Mouse (Mus musculus): Measurements from ENCODE around the gene Mrpl4. TPM values are rescaled to one million over a fixed set of nuclear protein-coding genes. Genes with fewer than 3 reads are reported as not detected.

Gene Mrpl4
- polyA plus RNA-seq, 2 experiments = 36.7 to 61.3 TPM

DNA sequence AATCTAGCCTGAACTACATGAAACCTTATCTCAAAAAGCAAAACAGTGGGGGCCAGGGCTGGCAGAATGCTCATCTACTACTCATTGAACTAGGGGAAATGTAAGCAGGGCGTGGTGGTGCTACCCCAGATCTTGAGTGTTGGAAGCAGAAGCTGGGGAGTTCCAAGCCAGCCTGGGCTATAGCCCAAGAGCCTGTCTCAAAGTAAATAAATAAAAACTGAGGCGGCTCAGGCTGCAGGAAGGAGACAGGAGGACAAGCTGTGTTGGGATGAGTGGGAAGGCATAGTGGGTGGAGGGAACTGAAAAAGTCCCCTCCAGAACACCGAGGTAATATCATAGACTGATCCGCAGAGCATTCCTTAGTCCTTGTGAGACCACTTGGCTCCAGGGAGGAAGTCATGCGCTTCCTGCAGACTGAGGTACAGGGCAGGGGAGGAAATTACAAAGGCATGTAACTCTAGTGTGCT, 9.3 kb downstream of the Mrpl4 start:
- H3K9ac ChIP-seq (replicated peaks) = peak overlapping the region; percentile 15
- H3K36me3 ChIP-seq (replicated peaks; ENCODE audit: control insufficient read depth, insufficient read depth, low read depth) = no peaks in the 10 kb centered on the region; the same call in 1 of the 2 replicates
- DNase-seq (ENCODE audit: low read depth in 3 of 3, low spot score in 3 of 3) = no peak
- WGBS (ENCODE audit: insufficient replicate concordance) = 14% methylated on average over 5 of the region's 5 CpGs
- H3K4me3 ChIP-seq (ENCODE audit: insufficient read depth in 1 of 2, low read depth in 2 of 2, low read length in 2 of 2) = no peak overlapping the region
- no peak overlapping the region; the same call in 1 of the 2 replicates for H3K4me2 ChIP-seq (ENCODE audit: low read depth)
- peaks cover 6 to 23% of the 10 kb centered on the region in 2 experiments for H3K4me1 ChIP-seq (replicated peaks; ENCODE audit: control insufficient read depth in 2 of 2, insufficient read depth in 2 of 2, low read length in 1 of 2)
- peaks cover 27% of the 10 kb centered on the region for H3K27me3 ChIP-seq (ENCODE audit: control insufficient read depth, insufficient read depth, low read length)
- H3K27ac ChIP-seq = no peak overlapping the region; the same call in none of the 2 replicates
- no peak for ATAC-seq (ENCODE audit: insufficient read depth)
- TF ChIP-seq CTCF (IDR thresholded peaks at IDR 0.05; ENCODE audit: low read depth) = no peak
- TF ChIP-seq EP300 (IDR thresholded peaks at IDR 0.05; ENCODE audit: low read depth) = no peak
- H3K9me3 ChIP-seq (ENCODE audit: control insufficient read depth, low read length) = no peaks in the 10 kb centered on the region

GRCm38 (mm10) chr9:21012368-21012767, 9.8 kb downstream of the Mrpl4 start:
- Histone ChIP-seq H3K36me3 (replicated peaks; ENCODE audit: control insufficient read depth, insufficient read depth, low read depth) (no peaks in the 10 kb centered on the region; the same call in 1 of the 2 replicates), H3K27me3 (ENCODE audit: control insufficient read depth, insufficient read depth, low read length) (peaks cover 31% of the 10 kb centered on the region), H3K4me2 (ENCODE audit: low read depth) (no peak overlapping the region), H3K27ac (no peak overlapping the region), H3K9ac (replicated peaks) (no peak overlapping the region), H3K4me3 (ENCODE audit: insufficient read depth in 1 of 2, low read depth in 2 of 2, low read length in 2 of 2) (no peak overlapping the region), H3K4me1 (replicated peaks; ENCODE audit: control insufficient read depth in 2 of 2, insufficient read depth in 2 of 2, low read length in 1 of 2) (peaks cover 6 to 27% of the 10 kb centered on the region in 2 experiments), H3K9me3 (ENCODE audit: control insufficient read depth, low read length) (no peaks in the 10 kb centered on the region)
- ATAC-seq (ENCODE audit: insufficient read depth) (no peak), DNase-seq (ENCODE audit: low read depth in 3 of 3, low spot score in 3 of 3) (no peak)
- no peak for TF ChIP-seq EP300 (IDR thresholded peaks at IDR 0.05; ENCODE audit: low read depth)
- peak; percentile 60 for TF ChIP-seq CTCF (IDR thresholded peaks at IDR 0.05; ENCODE audit: low read depth)
- 0% methylated on average over 1 of the region's 1 CpGs for WGBS (ENCODE audit: insufficient replicate concordance)

GRCm38 (mm10) chr9:21014691-21015570, 12.4 kb downstream of the Mrpl4 start:
- 2% methylated on average over 29 of the region's 29 CpGs for WGBS (ENCODE audit: insufficient replicate concordance)
- no peak for DNase-seq (ENCODE audit: low read depth in 3 of 3, low spot score in 3 of 3)
- Histone ChIP-seq H3K9me3 (ENCODE audit: control insufficient read depth, low read length) (no peaks in the 10 kb centered on the region), H3K27ac (no peak overlapping the region), H3K9ac (replicated peaks) (no peak overlapping the region), H3K4me1 (replicated peaks; ENCODE audit: control insufficient read depth in 2 of 2, insufficient read depth in 2 of 2, low read length in 1 of 2) (peaks cover 8 to 28% of the 10 kb centered on the region in 2 experiments), H3K4me3 (ENCODE audit: insufficient read depth in 1 of 2, low read depth in 2 of 2, low read length in 2 of 2) (peak overlapping the region; percentile 48 to 53), H3K4me2 (ENCODE audit: low read depth) (peak overlapping the region; percentile 49), H3K36me3 (replicated peaks; ENCODE audit: control insufficient read depth, insufficient read depth, low read depth) (no peaks in the 10 kb centered on the region), H3K27me3 (ENCODE audit: control insufficient read depth, insufficient read depth, low read length) (peaks cover 34% of the 10 kb centered on the region)
- peak; percentile 14 for ATAC-seq (ENCODE audit: insufficient read depth)
- no peak for TF ChIP-seq EP300 (IDR thresholded peaks at IDR 0.05; ENCODE audit: low read depth)
- 0 out of 2 replicates have a peak, but pooled peaks have one; percentile 5 for TF ChIP-seq CTCF (IDR thresholded peaks at IDR 0.05; ENCODE audit: low read depth)

DNA sequence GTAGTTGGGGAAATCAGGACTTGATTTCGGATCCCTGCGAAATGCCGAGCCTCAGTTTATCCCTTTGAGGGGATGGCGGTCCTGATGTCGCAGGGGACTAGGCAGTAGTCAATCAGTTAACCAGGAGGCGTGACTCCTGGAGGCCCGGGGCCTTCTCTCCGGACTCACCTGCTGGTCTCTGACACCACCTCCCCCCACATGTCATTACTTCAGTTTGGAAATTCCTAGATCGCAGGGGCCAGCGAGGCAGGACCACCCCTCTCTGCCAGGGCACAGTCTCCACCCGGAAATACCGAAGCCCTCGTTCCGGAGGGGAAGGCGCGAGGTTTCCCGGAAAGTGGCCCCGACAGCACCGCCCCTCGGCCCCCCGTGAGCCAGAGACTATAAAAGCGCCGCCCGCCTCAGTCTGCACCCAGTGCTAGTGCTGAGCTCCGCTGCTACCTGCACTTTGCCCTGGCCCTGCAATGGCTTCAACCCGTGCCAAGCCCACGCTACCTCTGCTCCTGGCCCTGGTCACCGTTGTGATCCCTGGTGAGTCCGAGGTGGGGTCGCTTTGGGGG, 13.1 kb downstream of the Mrpl4 start, which contains the start of gene Icam1:
Icam1 (plus strand) TSS at position 415 of the 560 bp plus-strand sequence.
- Histone ChIP-seq H3K27me3 (ENCODE audit: control insufficient read depth, insufficient read depth, low read length) (peaks cover 34% of the 10 kb centered on the region), H3K4me2 (ENCODE audit: low read depth) (peak within 1 kb of the TSS; percentile 49), H3K36me3 (replicated peaks; ENCODE audit: control insufficient read depth, insufficient read depth, low read depth) (no peaks in the 10 kb centered on the region), H3K27ac (no peak within 1 kb of the TSS), H3K4me3 (ENCODE audit: insufficient read depth in 1 of 2, low read depth in 2 of 2, low read length in 2 of 2) (peak within 1 kb of the TSS; percentile 48 to 53), H3K9ac (replicated peaks) (peak within 1 kb of the TSS; percentile 34), H3K9me3 (ENCODE audit: control insufficient read depth, low read length) (no peaks in the 10 kb centered on the region), H3K4me1 (replicated peaks; ENCODE audit: control insufficient read depth in 2 of 2, insufficient read depth in 2 of 2, low read length in 1 of 2) (peaks cover 8 to 26% of the 10 kb centered on the region in 2 experiments)
- ATAC-seq (ENCODE audit: insufficient read depth) = peak; percentile 57
- DNase-seq (ENCODE audit: low read depth in 3 of 3, low spot score in 3 of 3) = peak in 1 of 3 experiments; percentile 37
- no peak for TF ChIP-seq CTCF (IDR thresholded peaks at IDR 0.05; ENCODE audit: low read depth)
- no peak for TF ChIP-seq EP300 (IDR thresholded peaks at IDR 0.05; ENCODE audit: low read depth)
- WGBS (ENCODE audit: insufficient replicate concordance) = under 1% methylated on average over 30 of the region's 30 CpGs
